Comparison of ENCODE assay signal across 8 mouse cellular contexts in the genomic region with DNA sequence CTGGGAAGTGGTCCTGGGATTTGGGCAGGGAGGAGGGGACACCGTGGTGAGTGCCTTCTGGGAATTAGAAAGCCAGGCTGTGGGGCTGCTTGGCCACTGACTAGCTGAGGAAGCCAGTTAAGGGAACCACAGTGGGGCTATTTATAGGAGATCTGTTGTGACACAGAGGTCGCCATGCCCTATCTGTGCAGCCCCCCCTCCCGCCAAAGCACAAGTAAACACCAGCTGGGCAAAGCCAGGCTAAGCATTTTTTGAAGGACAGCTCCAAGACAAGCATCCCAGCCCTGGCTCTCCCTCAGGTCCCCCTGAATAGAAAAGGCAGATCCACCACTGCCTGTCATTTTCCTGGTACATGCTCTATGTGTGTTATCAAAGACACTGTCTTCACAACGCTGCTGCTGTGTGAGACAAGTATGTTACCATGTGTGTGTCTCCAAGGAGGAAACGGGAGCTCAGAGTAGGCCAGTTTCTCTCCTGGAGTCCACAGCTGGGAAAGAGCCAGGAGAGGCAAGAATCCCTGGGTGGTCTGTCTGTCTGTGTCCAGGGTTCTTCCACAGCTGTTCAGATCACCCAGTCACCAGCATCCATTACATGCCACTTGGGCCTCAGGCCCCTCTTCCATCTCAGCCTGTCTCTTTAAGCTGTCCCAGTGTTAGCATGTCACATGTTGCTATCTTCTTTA. TPM values are rescaled to one million over a fixed set of nuclear protein-coding genes. Genes with fewer than 3 reads are reported as not detected.
DNase-seq lines count a peak whose midpoint lies in the region; ATAC-seq and TF ChIP-seq lines count a peak whose summit lies in the region.

No protein-coding gene starts in this region.

- TF ChIP-seq CTCF in kidney, adult 2 months (conservative IDR thresholded peaks at IDR 0.05; ENCODE audit: insufficient read depth, insufficient read length, low read depth, low read length), result no peak

- H3K4me2 ChIP-seq in lung, embryonic 15.5 days, result no peak overlapping the region
- H3K4me2 ChIP-seq in heart, embryonic 14.5 days (ENCODE audit: low read length), result peak overlapping the region; percentile 26; the same call in 1 of the 2 replicates

- no peaks in the 10 kb centered on the region for H3K36me3 ChIP-seq in lung, embryonic 15.5 days
- no peaks in the 10 kb centered on the region for H3K36me3 ChIP-seq in embryonic facial prominence, embryonic 10.5 days (replicated peaks)
- no peaks in the 10 kb centered on the region for H3K36me3 ChIP-seq in heart, embryonic 14.5 days (ENCODE audit: control insufficient read depth, insufficient read depth, low read length)
- H3K36me3 ChIP-seq in kidney, adult 2 months (ENCODE audit: control insufficient read depth, insufficient read depth, low read length), result no peaks in the 10 kb centered on the region

- H3K27ac ChIP-seq in lung, embryonic 15.5 days, result peak overlapping the region; percentile 73
- H3K27ac ChIP-seq in embryonic facial prominence, embryonic 10.5 days (replicated peaks), result peak overlapping the region; percentile 62
- peak overlapping the region; percentile 93 to 95 for H3K27ac ChIP-seq in heart, embryonic 14.5 days (replicated peaks in 1 of 2; ENCODE audit: control insufficient read depth in 1 of 2, insufficient read depth in 1 of 2, low read depth in 2 of 2, low read length in 2 of 2)
- H3K27ac ChIP-seq in kidney, adult 2 months (ENCODE audit: insufficient read depth, low read depth, low read length), result no peak overlapping the region

- H3K4me3 ChIP-seq in lung, embryonic 15.5 days, result no peak overlapping the region
- H3K4me3 ChIP-seq in embryonic facial prominence, embryonic 10.5 days, result 0 out of 2 replicates have a peak overlapping the region, but pooled peaks have one; percentile 11
- H3K4me3 ChIP-seq in heart, embryonic 14.5 days (ENCODE audit: control insufficient read depth in 1 of 2, insufficient read depth in 1 of 2, low read depth in 1 of 2, low read length in 2 of 2), result no peak overlapping the region
- H3K4me3 ChIP-seq in kidney, adult 2 months (ENCODE audit: insufficient read depth, low read depth, low read length), result no peak overlapping the region

- no peak for DNase-seq in lung, postnatal 14 days
- no peak for DNase-seq in embryonic facial prominence, embryonic 10.5 days (ENCODE audit: low spot score)
- no peak for DNase-seq in kidney, adult 2 months
- no peak for DNase-seq in cerebellum, adult 18-20 months

- 39% methylated on average over 5 of the region's 5 CpGs for WGBS in lung, embryonic 15.5 days
- 31% methylated on average over 5 of the region's 5 CpGs for WGBS in embryonic facial prominence, embryonic 10.5 days
- 13% methylated on average over 5 of the region's 5 CpGs for WGBS in heart, embryonic 14.5 days
- 81% methylated on average over 5 of the region's 5 CpGs for WGBS in kidney, adult 2 months

- H3K4me1 ChIP-seq in lung, embryonic 15.5 days, result peaks cover 22% of the 10 kb centered on the region
- peaks cover 32% of the 10 kb centered on the region for H3K4me1 ChIP-seq in embryonic facial prominence, embryonic 10.5 days
- H3K4me1 ChIP-seq in heart, embryonic 14.5 days (ENCODE audit: control insufficient read depth in 2 of 2, insufficient read depth in 2 of 2, low read length in 2 of 2), result peaks cover 23 to 34% of the 10 kb centered on the region in 2 experiments
- peaks cover 4% of the 10 kb centered on the region; the same call in 1 of the 2 replicates for H3K4me1 ChIP-seq in kidney, adult 2 months (ENCODE audit: control insufficient read depth, insufficient read depth, low read length)

- TF ChIP-seq POLR2A in kidney, adult 2 months (IDR thresholded peaks at IDR 0.05; ENCODE audit: low read depth, low read length), result no peak

- no peaks in the 10 kb centered on the region for H3K27me3 ChIP-seq in lung, embryonic 15.5 days
- H3K27me3 ChIP-seq in embryonic facial prominence, embryonic 10.5 days (replicated peaks; ENCODE audit: low read depth, poor library complexity, severe bottlenecking), result no peaks in the 10 kb centered on the region; the same call in 1 of the 2 replicates
- H3K27me3 ChIP-seq in heart, embryonic 14.5 days (ENCODE audit: control insufficient read depth, insufficient read depth, low read length), result no peaks in the 10 kb centered on the region
- no peaks in the 10 kb centered on the region for H3K27me3 ChIP-seq in kidney, adult 2 months (replicated peaks; ENCODE audit: control insufficient read depth, insufficient read depth, low read length)

- ATAC-seq in lung, embryonic 15.5 days (ENCODE audit: borderline replicate concordance, extremely low read depth, low FRiP score, low TSS enrichment), result no peak
- no peak for ATAC-seq in heart, embryonic 14.5 days (ENCODE audit: insufficient number of reproducible peaks, insufficient read depth, low FRiP score, low read depth)
- ATAC-seq in megakaryocyte progenitor cell, adult 5-6 weeks (replicated peaks; ENCODE audit: poor library complexity), result peak; percentile 20
- no peak for ATAC-seq in inflammation-experienced regulatory T-cells, adult 6 months

- H3K9ac ChIP-seq in lung, embryonic 15.5 days, result no peak overlapping the region
- H3K9ac ChIP-seq in heart, embryonic 14.5 days (ENCODE audit: low read length), result peak overlapping the region; percentile 57

- H3K9me3 ChIP-seq in lung, embryonic 15.5 days, result no peaks in the 10 kb centered on the region
- H3K9me3 ChIP-seq in embryonic facial prominence, embryonic 10.5 days, result no peaks in the 10 kb centered on the region
- no peaks in the 10 kb centered on the region for H3K9me3 ChIP-seq in heart, embryonic 14.5 days (ENCODE audit: control insufficient read depth, low read length)

RNA-seq across cellular contexts. Expression of gene Nr4a1, which starts 5.9 kb away (rescaled TPM):
- 9.2 and 9.9 TPM in 2 replicates for polyA plus RNA-seq in lung, embryonic 15.5 days (2015; fragmentation: Nextera tagmentation; extraction: Ambion mirVana)
- 4.7 and 5.3 TPM in 2 replicates for polyA plus RNA-seq in embryonic facial prominence, embryonic 10.5 days (2016; fragmentation: Nextera tagmentation; extraction: Ambion mirVana)
- polyA plus RNA-seq in heart, embryonic 14.5 days (2014; fragmentation: Nextera tagmentation; extraction: Ambion mirVana), result 6.0 and 6.6 TPM in 2 replicates
- total RNA-seq in megakaryocyte progenitor cell, adult 5-6 weeks (2015), result 6.5 and 11.3 TPM in 2 replicates
- total RNA-seq in megakaryocyte progenitor cell, adult 5-6 weeks (2017), result 7.1 and 7.9 TPM in 2 replicates
- 4.9 and 5.7 TPM in 2 replicates for polyA plus RNA-seq in kidney, adult 2 months (2012; rRNA removed)
- polyA plus RNA-seq in inflammation-experienced regulatory T-cells, adult 6 months (2017; shearing (Covaris generic)), result 10 to 100 TPM; 46.4 to 73.4 (median 68.3) TPM

RNA-seq across cellular contexts. Expression of gene Grasp, which starts 24.2 kb away (rescaled TPM):
- polyA plus RNA-seq in lung, embryonic 15.5 days (2015; fragmentation: Nextera tagmentation; extraction: Ambion mirVana), result 6.9 and 7.9 TPM in 2 replicates
- 5.3 and 6.7 TPM in 2 replicates for polyA plus RNA-seq in embryonic facial prominence, embryonic 10.5 days (2016; fragmentation: Nextera tagmentation; extraction: Ambion mirVana)
- 3.8 and 5.5 TPM in 2 replicates for polyA plus RNA-seq in heart, embryonic 14.5 days (2014; fragmentation: Nextera tagmentation; extraction: Ambion mirVana)
- 0.98 and 1.1 TPM in 2 replicates for total RNA-seq in megakaryocyte progenitor cell, adult 5-6 weeks (2015)
- total RNA-seq in megakaryocyte progenitor cell, adult 5-6 weeks (2017), result 1.00 and 1.1 TPM in 2 replicates
- polyA plus RNA-seq in kidney, adult 2 months (2012; rRNA removed), result 6.2 and 7.0 TPM in 2 replicates
- polyA plus RNA-seq in inflammation-experienced regulatory T-cells, adult 6 months (2017; shearing (Covaris generic)), result under 1 TPM; 0.18 to 0.50 (median 0.28) TPM

RNA-seq across cellular contexts. Expression of gene Atg101, which starts 35.9 kb away (rescaled TPM):
- 74.5 and 76.8 TPM in 2 replicates for polyA plus RNA-seq in lung, embryonic 15.5 days (2015; fragmentation: Nextera tagmentation; extraction: Ambion mirVana)
- polyA plus RNA-seq in embryonic facial prominence, embryonic 10.5 days (2016; fragmentation: Nextera tagmentation; extraction: Ambion mirVana), result 86.5 and 91.5 TPM in 2 replicates
- polyA plus RNA-seq in heart, embryonic 14.5 days (2014; fragmentation: Nextera tagmentation; extraction: Ambion mirVana), result 49.5 and 50.4 TPM in 2 replicates
- 7.9 and 13.1 TPM in 2 replicates for total RNA-seq in megakaryocyte progenitor cell, adult 5-6 weeks (2015)
- 58.6 and 63.5 TPM in 2 replicates for total RNA-seq in megakaryocyte progenitor cell, adult 5-6 weeks (2017)
- 46.1 and 48.7 TPM in 2 replicates for polyA plus RNA-seq in kidney, adult 2 months (2012; rRNA removed)
- polyA plus RNA-seq in inflammation-experienced regulatory T-cells, adult 6 months (2017; shearing (Covaris generic)), result 10 to 100 TPM; 39.9 to 53.6 (median 47.8) TPM

RNA-seq across cellular contexts. Expression of gene 6030408B16Rik, which starts 44.8 kb away (rescaled TPM):
- polyA plus RNA-seq in lung, embryonic 15.5 days (2015; fragmentation: Nextera tagmentation; extraction: Ambion mirVana), result 48.1 and 50.0 TPM in 2 replicates
- polyA plus RNA-seq in embryonic facial prominence, embryonic 10.5 days (2016; fragmentation: Nextera tagmentation; extraction: Ambion mirVana), result 0.59 and 0.71 TPM in 2 replicates
- 0.85 and 1.8 TPM in 2 replicates for polyA plus RNA-seq in heart, embryonic 14.5 days (2014; fragmentation: Nextera tagmentation; extraction: Ambion mirVana)
- not detected in 2 replicates for total RNA-seq in megakaryocyte progenitor cell, adult 5-6 weeks (2015)
- total RNA-seq in megakaryocyte progenitor cell, adult 5-6 weeks (2017), result not detected in 2 replicates
- 0.13 and 0.37 TPM in 2 replicates for polyA plus RNA-seq in kidney, adult 2 months (2012; rRNA removed)
- polyA plus RNA-seq in inflammation-experienced regulatory T-cells, adult 6 months (2017; shearing (Covaris generic)), result under 1 TPM in 1 of 3 experiments, not detected in 2; 0.70 TPM
